Comparison of ENCODE assay signal across 11 mouse cellular contexts in the genomic region with DNA sequence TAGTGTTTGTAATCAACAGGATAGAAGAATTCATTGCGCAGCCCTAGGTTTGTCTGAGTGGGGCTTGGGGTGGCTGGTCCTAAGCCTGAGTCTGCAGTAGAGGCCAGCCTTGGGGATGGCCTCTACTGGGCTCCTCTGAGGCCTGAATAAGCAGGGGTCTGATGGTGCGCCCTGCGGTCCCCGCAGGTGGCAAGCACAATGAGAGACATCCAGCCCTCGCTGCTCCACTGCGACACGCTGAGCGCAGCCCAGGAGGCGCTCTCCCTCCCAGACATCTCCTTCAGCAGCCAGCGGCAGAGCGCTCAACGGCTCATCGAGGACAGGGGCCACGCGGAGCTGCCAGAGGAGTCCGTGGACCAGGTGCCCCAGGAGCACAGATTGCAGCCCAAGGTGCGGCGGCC.
DNase-seq lines count a peak whose midpoint lies in the region; ATAC-seq and TF ChIP-seq lines count a peak whose summit lies in the region.
"Had no signal": no experiment of that assay in that cellular context is flagged by ENCODE, and none has a peak within 500 bp of the region (broad histone marks: within the 10 kb centered on the region; RNA-seq: fewer than 3 reads in every experiment).

No protein-coding gene starts in this region.

- peaks cover 4% of the 10 kb centered on the region for H3K4me1 ChIP-seq in heart, embryonic 15.5 days (replicated peaks)
- H3K4me1 ChIP-seq in ES-Bruce4 (ENCODE audit: control insufficient read depth, insufficient read depth, low read length): no peaks in the 10 kb centered on the region
- H3K4me1 ChIP-seq in embryonic facial prominence, embryonic 14.5 days (ENCODE audit: control insufficient read depth, insufficient read depth, low read length): no peaks in the 10 kb centered on the region
- peaks cover 5% of the 10 kb centered on the region for H3K4me1 ChIP-seq in midbrain, embryonic 10.5 days

- no peak for DNase-seq in heart, postnatal 25 days (ENCODE audit: low spot score)
- DNase-seq in embryonic facial prominence, embryonic 14.5 days (ENCODE audit: low spot score): no peak
- DNase-seq in midbrain, embryonic 10.5 days (ENCODE audit: low spot score): peak; percentile 25
- no peak for DNase-seq in thymus, postnatal 4 days
- DNase-seq in cerebellum, adult 11-12 months: no peak
- no peak for DNase-seq in adrenal gland, adult 8-10 months
- DNase-seq: adrenal gland, postnatal 25 days had no signal

- H3K4me3 ChIP-seq in heart, embryonic 15.5 days: 0 out of 2 replicates have a peak overlapping the region, but pooled peaks have one; percentile 17
- H3K4me3 ChIP-seq in ES-Bruce4 (ENCODE audit: low read depth, low read length): peak overlapping the region; percentile 21; the same call in 1 of the 2 replicates
- no peak overlapping the region for H3K4me3 ChIP-seq in embryonic facial prominence, embryonic 14.5 days (ENCODE audit: low read depth, low read length)
- H3K4me3 ChIP-seq in midbrain, embryonic 10.5 days: peak overlapping the region; percentile 32
- H3K4me3 ChIP-seq: hindbrain, embryonic 15.5 days; myocyte had no signal

- no peak for TF ChIP-seq POLR2A in ES-Bruce4 (IDR thresholded peaks at IDR 0.05; ENCODE audit: insufficient read depth, low read length)

- no peaks in the 10 kb centered on the region for H3K36me3 ChIP-seq in heart, embryonic 15.5 days
- H3K36me3 ChIP-seq in ES-Bruce4 (ENCODE audit: control insufficient read depth, insufficient read depth, low read length, poor library complexity, severe bottlenecking): no peaks in the 10 kb centered on the region
- H3K36me3 ChIP-seq in embryonic facial prominence, embryonic 14.5 days (ENCODE audit: control insufficient read depth, insufficient read depth, low read length): no peaks in the 10 kb centered on the region
- no peaks in the 10 kb centered on the region for H3K36me3 ChIP-seq in midbrain, embryonic 10.5 days
- H3K36me3 ChIP-seq: hindbrain, embryonic 15.5 days had no signal

- WGBS in heart, embryonic 15.5 days: 24% methylated on average over 18 of the region's 18 CpGs
- WGBS in embryonic facial prominence, embryonic 14.5 days: 26% methylated on average over 18 of the region's 18 CpGs
- WGBS in midbrain, embryonic 10.5 days: 15% methylated on average over 18 of the region's 18 CpGs

- H3K9me3 ChIP-seq in heart, embryonic 15.5 days (replicated peaks): no peaks in the 10 kb centered on the region
- no peaks in the 10 kb centered on the region for H3K9me3 ChIP-seq in ES-Bruce4 (replicated peaks; ENCODE audit: control insufficient read depth, insufficient read depth, low read length, poor library complexity, severe bottlenecking)
- no peaks in the 10 kb centered on the region for H3K9me3 ChIP-seq in embryonic facial prominence, embryonic 14.5 days (ENCODE audit: control insufficient read depth, low read length)
- no peaks in the 10 kb centered on the region for H3K9me3 ChIP-seq in midbrain, embryonic 10.5 days (replicated peaks)
- H3K9me3 ChIP-seq: hindbrain, embryonic 15.5 days had no signal

- no peaks in the 10 kb centered on the region for H3K27me3 ChIP-seq in heart, embryonic 15.5 days
- H3K27me3 ChIP-seq in ES-Bruce4 (ENCODE audit: control insufficient read depth, insufficient read depth, low read length, poor library complexity, severe bottlenecking): no peaks in the 10 kb centered on the region
- H3K27me3 ChIP-seq in embryonic facial prominence, embryonic 14.5 days (replicated peaks; ENCODE audit: control insufficient read depth, insufficient read depth, low read length): no peaks in the 10 kb centered on the region
- 0 out of 2 replicates have a peak, but pooled peaks cover 7% of the 10 kb centered on the region for H3K27me3 ChIP-seq in midbrain, embryonic 10.5 days (ENCODE audit: low read depth, poor library complexity, severe bottlenecking)
- H3K27me3 ChIP-seq: hindbrain, embryonic 15.5 days had no signal

- intact Hi-C loops in heart, postnatal 25 days (cut with DNase I): no loop called here

- ATAC-seq in heart, embryonic 15.5 days (replicated peaks; ENCODE audit: insufficient number of reproducible peaks, insufficient read depth, low FRiP score, low read depth): no peak
- 0 out of 2 replicates have a peak, but pooled peaks have one; percentile 37 for ATAC-seq in embryonic facial prominence, embryonic 14.5 days (ENCODE audit: low read depth)

- H3K27ac ChIP-seq in heart, embryonic 15.5 days: no peak overlapping the region
- no peak overlapping the region for H3K27ac ChIP-seq in ES-Bruce4 (ENCODE audit: insufficient read depth, low read length)
- H3K27ac ChIP-seq in embryonic facial prominence, embryonic 14.5 days (replicated peaks; ENCODE audit: low read depth, low read length): no peak overlapping the region
- 0 out of 2 replicates have a peak overlapping the region, but pooled peaks have one; percentile 13 for H3K27ac ChIP-seq in midbrain, embryonic 10.5 days (replicated peaks)
- H3K27ac ChIP-seq: hindbrain, embryonic 15.5 days had no signal

- no peak overlapping the region for H3K9ac ChIP-seq in heart, embryonic 15.5 days
- no peak overlapping the region for H3K9ac ChIP-seq in ES-Bruce4 (ENCODE audit: low read depth, poor library complexity, severe bottlenecking)
- no peak overlapping the region for H3K9ac ChIP-seq in embryonic facial prominence, embryonic 14.5 days (ENCODE audit: low read depth, low read length)
- H3K9ac ChIP-seq: hindbrain, embryonic 15.5 days had no signal

- H3K4me2 ChIP-seq in heart, embryonic 15.5 days: peak overlapping the region; percentile 57
- peak overlapping the region; percentile 23; the same call in 1 of the 2 replicates for H3K4me2 ChIP-seq in embryonic facial prominence, embryonic 14.5 days (ENCODE audit: low read depth, low read length)
- H3K4me2 ChIP-seq: hindbrain, embryonic 15.5 days had no signal

- no peak for TF ChIP-seq EP300 in ES-Bruce4 (IDR thresholded peaks at IDR 0.05; ENCODE audit: insufficient read depth, low read depth, low read length)

- TF ChIP-seq CTCF in ES-Bruce4 (IDR thresholded peaks at IDR 0.05; ENCODE audit: low read depth, low read length): no peak
